Comparison of ENCODE assay signal across 29 mouse cellular contexts in the genomic region with DNA sequence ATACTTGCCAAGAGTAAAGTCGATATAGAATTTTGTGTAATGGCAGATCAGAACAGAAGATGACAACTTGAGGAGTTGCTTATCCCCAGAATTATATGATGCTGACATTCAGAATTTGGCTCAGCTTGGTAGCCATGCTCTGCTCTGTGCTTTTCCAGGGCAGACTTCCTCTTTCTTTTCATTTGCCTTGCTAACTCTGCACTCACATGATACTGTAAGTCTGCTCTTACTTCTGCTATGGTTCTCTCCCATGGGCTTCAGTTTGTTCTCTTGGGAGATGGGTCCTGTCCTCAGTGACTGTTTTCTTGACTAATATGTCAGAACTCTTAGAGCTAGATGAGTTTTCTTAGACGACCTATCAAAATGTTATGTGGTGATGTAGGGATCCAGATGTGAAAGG.
A peak's percentile ranks its signal among the peaks of the same experiment; 100 is the strongest.
DNase-seq lines count a peak whose midpoint lies in the region; ATAC-seq and TF ChIP-seq lines count a peak whose summit lies in the region.
"Had no signal": no experiment of that assay in that cellular context is flagged by ENCODE, and none has a peak within 500 bp of the region (broad histone marks: within the 10 kb centered on the region; RNA-seq: fewer than 3 reads in every experiment).

No protein-coding gene starts in this region.

- no peaks in the 10 kb centered on the region for H3K9me3 ChIP-seq in lung, postnatal 0 days (ENCODE audit: low read length)
- no peaks in the 10 kb centered on the region for H3K9me3 ChIP-seq in CH12.LX (replicated peaks; ENCODE audit: low read length)
- no peaks in the 10 kb centered on the region for H3K9me3 ChIP-seq in midbrain, postnatal 0 days (ENCODE audit: low read length)
- H3K9me3 ChIP-seq: embryonic facial prominence, embryonic 13.5 days; forebrain, embryonic 12.5 days; heart, embryonic 15.5 days; hindbrain, embryonic 15.5 days; limb, embryonic 13.5 days; liver, embryonic 13.5 days; lung, embryonic 15.5 days; midbrain, embryonic 12.5 days had no signal

- no peak overlapping the region for H3K27ac ChIP-seq in lung, postnatal 0 days (ENCODE audit: low read length)
- peak overlapping the region; percentile 88 for H3K27ac ChIP-seq in CH12.LX (ENCODE audit: insufficient read depth, low read depth)
- no peak overlapping the region for H3K27ac ChIP-seq in midbrain, postnatal 0 days (ENCODE audit: low read depth, low read length)
- H3K27ac ChIP-seq: embryonic facial prominence, embryonic 13.5 days; forebrain, embryonic 12.5 days; heart, adult 2 months; heart, embryonic 15.5 days; hindbrain, embryonic 15.5 days; layer of hippocampus, adult 2 months; limb, embryonic 13.5 days; liver, embryonic 13.5 days; lung, embryonic 15.5 days; midbrain, embryonic 12.5 days had no signal

- 63% methylated on average over 2 of the region's 2 CpGs for WGBS in lung, postnatal 0 days
- 88% methylated on average over 2 of the region's 2 CpGs for WGBS in midbrain, postnatal 0 days

- TF ChIP-seq RAD21 in CH12.LX (IDR thresholded peaks at IDR 0.05; ENCODE audit: low read depth, low read length): no peak

- no peaks in the 10 kb centered on the region for H3K27me3 ChIP-seq in lung, postnatal 0 days (replicated peaks; ENCODE audit: insufficient read depth, low read length)
- no peaks in the 10 kb centered on the region for H3K27me3 ChIP-seq in CH12.LX (replicated peaks)
- H3K27me3 ChIP-seq in midbrain, postnatal 0 days (ENCODE audit: insufficient read depth, low read length): no peaks in the 10 kb centered on the region
- H3K27me3 ChIP-seq: embryonic facial prominence, embryonic 13.5 days; forebrain, embryonic 12.5 days; heart, embryonic 15.5 days; hindbrain, embryonic 15.5 days; limb, embryonic 13.5 days; liver, embryonic 13.5 days; lung, embryonic 15.5 days; midbrain, embryonic 12.5 days; Patski had no signal

- no peak overlapping the region for H3K4me3 ChIP-seq in lung, postnatal 0 days (ENCODE audit: low read depth, low read length)
- no peak overlapping the region for H3K4me3 ChIP-seq in CH12.LX (replicated peaks in 1 of 3; ENCODE audit: low read depth in 2 of 3, low read length in 2 of 3, poor library complexity in 1 of 3)
- H3K4me3 ChIP-seq in midbrain, postnatal 0 days (ENCODE audit: low read depth, low read length): no peak overlapping the region
- H3K4me3 ChIP-seq: embryonic facial prominence, embryonic 13.5 days; erythroblast, embryonic 14.5 days; forebrain, embryonic 12.5 days; heart, adult 2 months; heart, embryonic 15.5 days; hindbrain, embryonic 15.5 days; layer of hippocampus, adult 2 months; limb, embryonic 13.5 days; liver, embryonic 13.5 days; lung, embryonic 15.5 days; midbrain, embryonic 12.5 days had no signal

- TF ChIP-seq EP300 in lung, postnatal 0 days (IDR thresholded peaks at IDR 0.05): no peak
- TF ChIP-seq EP300 in CH12.LX (IDR thresholded peaks at IDR 0.05; ENCODE audit: low read length): peak; percentile 88

- ATAC-seq in lung, postnatal 0 days: no peak
- peak; percentile 65; the same call in 1 of the 2 replicates for ATAC-seq in granulocyte monocyte progenitor cell, adult 5-6 weeks (replicated peaks; ENCODE audit: poor library complexity, severe bottlenecking)
- peak; percentile 79 for ATAC-seq in neutrophil, adult 5-6 weeks (ENCODE audit: extremely low read depth, insufficient number of reproducible peaks, low FRiP score, poor library complexity, severe bottlenecking)
- no peak for ATAC-seq in midbrain, postnatal 0 days (ENCODE audit: low FRiP score)
- ATAC-seq: Patski had no signal

- H3K9ac ChIP-seq in lung, postnatal 0 days (replicated peaks; ENCODE audit: low read depth): no peak overlapping the region
- peak overlapping the region; percentile 26; the same call in 1 of the 2 replicates for H3K9ac ChIP-seq in CH12.LX (ENCODE audit: insufficient read depth, low read depth)
- no peak overlapping the region for H3K9ac ChIP-seq in midbrain, postnatal 0 days (replicated peaks; ENCODE audit: low read length, poor library complexity, severe bottlenecking)
- H3K9ac ChIP-seq: embryonic facial prominence, embryonic 13.5 days; forebrain, embryonic 12.5 days; heart, embryonic 15.5 days; hindbrain, embryonic 15.5 days; limb, embryonic 13.5 days; liver, embryonic 13.5 days; lung, embryonic 15.5 days; midbrain, embryonic 12.5 days had no signal

- no peaks in the 10 kb centered on the region for H3K36me3 ChIP-seq in lung, postnatal 0 days (ENCODE audit: insufficient read depth, low read length)
- H3K36me3 ChIP-seq in CH12.LX (replicated peaks in 1 of 2; ENCODE audit: control insufficient read depth in 1 of 2, insufficient read depth in 1 of 2, low read length in 1 of 2): peaks cover 0 to 2% of the 10 kb centered on the region in 2 experiments
- no peaks in the 10 kb centered on the region for H3K36me3 ChIP-seq in midbrain, postnatal 0 days (ENCODE audit: insufficient read depth, low read length)
- H3K36me3 ChIP-seq: embryonic facial prominence, embryonic 13.5 days; forebrain, embryonic 12.5 days; heart, embryonic 15.5 days; hindbrain, embryonic 15.5 days; limb, embryonic 13.5 days; liver, embryonic 13.5 days; lung, embryonic 15.5 days; midbrain, embryonic 12.5 days had no signal

- no peaks in the 10 kb centered on the region for H3K79me2 ChIP-seq in CH12.LX (replicated peaks; ENCODE audit: control insufficient read depth, extremely low read depth, insufficient read depth, poor library complexity, severe bottlenecking)

- intact Hi-C loops in left cerebral cortex, postnatal 4 days (cut with DNase I): no loop called here

- dilution Hi-C loops in CH12.LX (cut with MboI; ENCODE audit: extremely low pct_ligation_motif_present, extremely low pct_unique_long_range_greater_than_20kb, low sequenced_read_pairs): no loop called here

- H3K4me1 ChIP-seq in lung, postnatal 0 days (ENCODE audit: insufficient read depth, low read depth, low read length): no peaks in the 10 kb centered on the region
- peaks cover 0 to 49% of the 10 kb centered on the region in 2 experiments; a peak in 2 of 4 replicates for H3K4me1 ChIP-seq in CH12.LX (ENCODE audit: control insufficient read depth in 1 of 2, insufficient read depth in 2 of 2)
- no peaks in the 10 kb centered on the region for H3K4me1 ChIP-seq in midbrain, postnatal 0 days (ENCODE audit: insufficient read depth, low read length)
- H3K4me1 ChIP-seq: embryonic facial prominence, embryonic 13.5 days; forebrain, embryonic 12.5 days; heart, embryonic 15.5 days; hindbrain, embryonic 15.5 days; limb, embryonic 13.5 days; liver, embryonic 13.5 days; lung, embryonic 15.5 days; midbrain, embryonic 12.5 days had no signal

- TF ChIP-seq CTCF in lung, postnatal 0 days (IDR thresholded peaks at IDR 0.05): no peak
- TF ChIP-seq CTCF in CH12.LX (conservative IDR thresholded peaks at IDR 0.05 in 1 of 2, IDR thresholded peaks at IDR 0.05 in 1 of 2; ENCODE audit: low read depth in 2 of 2, low read length in 2 of 2): no peak
- TF ChIP-seq CTCF in midbrain, postnatal 0 days (IDR thresholded peaks at IDR 0.05): no peak

- DNase-seq in lung, postnatal 36 days: peak; percentile 22
- no peak for DNase-seq in lung, postnatal 0 days (ENCODE audit: low spot score)
- peak; percentile 95 for DNase-seq in CH12.LX (ENCODE audit: extremely low read depth)
- DNase-seq in left cerebral cortex, postnatal 4 days: no peak
- DNase-seq in layer of hippocampus, postnatal 36 days: no peak
- no peak for DNase-seq in midbrain, postnatal 0 days (ENCODE audit: low spot score)
- DNase-seq: adrenal gland, postnatal 36 days; cerebellum, adult 11-12 months; cerebellum, postnatal 25 days; embryo, embryonic 11 days; gastrocnemius, postnatal 10 days; heart, adult 2 months; heart, postnatal 36 days; kidney, adult 9 months; kidney, postnatal 25 days; liver, embryonic 13.5 days; right cerebral cortex, postnatal 25 days had no signal

- no peak overlapping the region for H3K4me2 ChIP-seq in lung, postnatal 0 days (replicated peaks; ENCODE audit: low read depth, low read length)
- peak overlapping the region; percentile 84 for H3K4me2 ChIP-seq in CH12.LX (ENCODE audit: insufficient read depth, low read depth, poor library complexity, severe bottlenecking)
- H3K4me2 ChIP-seq in midbrain, postnatal 0 days (ENCODE audit: low read depth, low read length, poor library complexity, severe bottlenecking): no peak overlapping the region
- H3K4me2 ChIP-seq: embryonic facial prominence, embryonic 13.5 days; forebrain, embryonic 12.5 days; heart, embryonic 15.5 days; hindbrain, embryonic 15.5 days; limb, embryonic 13.5 days; liver, embryonic 13.5 days; lung, embryonic 15.5 days; midbrain, embryonic 12.5 days had no signal

- peak; percentile 36; the same call in 1 of the 2 replicates for TF ChIP-seq POLR2A in CH12.LX (IDR thresholded peaks at IDR 0.05; ENCODE audit: low read depth, low read length)

- in situ Hi-C loops in CH12.LX (cut with MboI; ENCODE audit: low pct_ligation_motif_present, low pct_unique_long_range_greater_than_20kb, low sequenced_read_pairs): no loop called here

TF ChIP-seq in CH12.LX, 34 proteins besides CTCF, POLR2A, EP300 and RAD21 (continues in another document):
- peak; percentile 41; the same call in 1 of the 2 replicates for TF ChIP-seq TCF12 (IDR thresholded peaks at IDR 0.05; ENCODE audit: low read depth, low read length)
- TF ChIP-seq MYC (IDR thresholded peaks at IDR 0.05; ENCODE audit: low read depth, low read length): peak; percentile 61
- peak; percentile 63; the same call in 1 of the 2 replicates for TF ChIP-seq ETS1 (conservative IDR thresholded peaks at IDR 0.05; ENCODE audit: low read depth, low read length)
- TF ChIP-seq USF1 (IDR thresholded peaks at IDR 0.05; ENCODE audit: low read depth, low read length): no peak
- TF ChIP-seq IRF4 (IDR thresholded peaks at IDR 0.05; ENCODE audit: low read depth, low read length): peak; percentile 80
- TF ChIP-seq HCFC1 (IDR thresholded peaks at IDR 0.05; ENCODE audit: low read depth, low read length): no peak
- TF ChIP-seq CHD1 (IDR thresholded peaks at IDR 0.05; ENCODE audit: low read depth, low read length): 0 out of 2 replicates have a peak, but pooled peaks have one; percentile 18
- peak; percentile 52 for TF ChIP-seq ELF1 (IDR thresholded peaks at IDR 0.05; ENCODE audit: low read depth, low read length)
- TF ChIP-seq SIN3A (IDR thresholded peaks at IDR 0.05; ENCODE audit: low read length): 0 out of 2 replicates have a peak, but pooled peaks have one; percentile 46
- TF ChIP-seq ZKSCAN1 (IDR thresholded peaks at IDR 0.05; ENCODE audit: borderline replicate concordance, low read depth, low read length): no peak
- no peak for TF ChIP-seq MXI1 (IDR thresholded peaks at IDR 0.05; ENCODE audit: low read depth, low read length)
- no peak for TF ChIP-seq JUN (IDR thresholded peaks at IDR 0.05; ENCODE audit: insufficient read depth, low read depth, low read length)
- TF ChIP-seq BHLHE40 (IDR thresholded peaks at IDR 0.05; ENCODE audit: low read depth, low read length): peak; percentile 76
- TF ChIP-seq MEF2A (IDR thresholded peaks at IDR 0.05; ENCODE audit: borderline replicate concordance, low read depth, low read length): no peak
- TF ChIP-seq MAX (IDR thresholded peaks at IDR 0.05; ENCODE audit: low read length): 0 out of 2 replicates have a peak, but pooled peaks have one; percentile 47
- no peak for TF ChIP-seq ZMIZ1 (IDR thresholded peaks at IDR 0.05; ENCODE audit: low read depth, low read length)
- TF ChIP-seq CHD2 (IDR thresholded peaks at IDR 0.05; ENCODE audit: low read length): no peak

Comparison
In these comparisons a context has a peak if more than half of its experiments do, and no peak if none do; other contexts are left out.
1. DNase-seq: peak in lung, postnatal 36 days (single experiment) and CH12.LX (single experiment); none in lung, postnatal 0 days (single experiment), left cerebral cortex, postnatal 4 days (single experiment), layer of hippocampus, postnatal 36 days (0 of 2) and midbrain, postnatal 0 days (single experiment).
2. ATAC-seq: peak in granulocyte monocyte progenitor cell, adult 5-6 weeks (single experiment) and neutrophil, adult 5-6 weeks (single experiment); none in lung, postnatal 0 days (single experiment) and midbrain, postnatal 0 days (single experiment).